Mouse (Mus musculus): ENCODE results near the gene Neto2.
A peak's percentile ranks its signal among the peaks of the same experiment; 100 is the strongest.

GRCm38 (mm10) chr8:85661995-85662394 is 38.7 kb downstream of the Neto2 start:
- no peak for TF ChIP-seq POLR2A (IDR thresholded peaks at IDR 0.05; ENCODE audit: extremely low read depth, insufficient read depth, low read length)
- TF ChIP-seq CTCF (IDR thresholded peaks at IDR 0.05; ENCODE audit: extremely low read depth, insufficient read depth, low read length) = peak; percentile 48
